Mouse (Mus musculus): ENCODE data around the gene Birc2. TPM values are rescaled to one million over a fixed set of nuclear protein-coding genes. Genes with fewer than 3 reads are reported as not detected.

The Birc2 gene
- 42.8 and 46.6 TPM in 2 replicates for polyA plus RNA-seq (2016; fragmentation: Nextera tagmentation; extraction: Ambion mirVana)

- H3K9ac ChIP-seq (replicated peaks), result peak within 1 kb of the TSS; percentile 85
- H3K27me3 ChIP-seq, result no peaks in the 10 kb centered on the region
- peak within 1 kb of the TSS; percentile 99 for H3K27ac ChIP-seq (replicated peaks)
- H3K36me3 ChIP-seq, result peaks cover 11% of the 10 kb centered on the region
- WGBS, result under 1% methylated on average over 68 of the region's 68 CpGs
- H3K4me3 ChIP-seq, result peak within 1 kb of the TSS; percentile 62
- no peaks in the 10 kb centered on the region for H3K9me3 ChIP-seq
- H3K4me2 ChIP-seq (replicated peaks), result peak within 1 kb of the TSS; percentile 68
- peak; percentile 97 for ATAC-seq (ENCODE audit: low FRiP score, low read depth)
- peaks cover 18% of the 10 kb centered on the region for H3K4me1 ChIP-seq
Measured at GRCm38 (mm10) chr9:7836905-7837805, at the start of gene Birc2. Gene Birc2 (minus strand): TSS chr9:7837064.

GRCm38 (mm10) chr9:7884346-7884745, 47.5 kb upstream of the Birc2 start:
- Histone ChIP-seq H3K27me3 (no peaks in the 10 kb centered on the region), H3K4me1 (no peaks in the 10 kb centered on the region), H3K9me3 (no peaks in the 10 kb centered on the region), H3K27ac (replicated peaks) (no peak overlapping the region), H3K9ac (replicated peaks) (no peak overlapping the region), H3K36me3 (no peaks in the 10 kb centered on the region), H3K4me2 (replicated peaks) (no peak overlapping the region), H3K4me3 (no peak overlapping the region)
- WGBS, result 96% methylated on average over 3 of the region's 3 CpGs
- ATAC-seq (ENCODE audit: low FRiP score, low read depth), result no peak

- ATAC-seq (ENCODE audit: low FRiP score, low read depth), result no peak
- 93% methylated on average over 1 of the region's 1 CpGs for WGBS
Measured at GRCm38 (mm10) chr9:7882304-7882865, 45.5 kb upstream of the Birc2 start.

DNA sequence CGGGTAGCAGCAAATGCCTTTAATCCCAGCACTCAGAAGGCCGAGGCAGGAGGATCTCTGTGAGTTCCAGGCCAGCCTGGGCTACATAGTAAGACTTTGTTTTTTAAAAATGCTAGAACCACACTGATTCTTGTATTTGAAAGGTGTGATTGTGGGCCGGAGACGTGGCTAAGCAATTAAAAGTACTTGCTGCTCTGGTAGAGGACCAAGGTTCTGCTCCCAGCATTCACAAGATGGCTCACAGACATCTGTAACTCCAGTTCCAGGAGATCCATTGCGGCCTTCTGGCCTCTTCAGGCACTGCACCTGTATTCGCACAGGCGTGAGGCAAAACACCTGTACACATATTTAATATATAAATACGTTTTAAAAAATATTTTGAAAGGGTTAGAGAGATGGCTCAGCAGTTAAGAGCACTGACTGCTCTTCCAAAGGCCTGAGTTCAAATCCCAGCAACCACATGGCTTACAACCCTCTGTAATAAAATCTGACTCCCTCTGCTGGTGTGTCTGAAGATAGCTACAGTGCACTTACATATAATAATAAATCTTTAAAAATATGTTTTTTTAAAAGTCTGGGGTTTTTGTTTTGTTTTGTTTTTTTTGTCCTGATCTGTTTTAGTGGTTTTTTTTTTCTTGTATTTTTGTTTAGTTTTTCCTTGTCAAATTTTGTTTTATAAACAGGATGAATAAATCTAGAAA, 36.8 kb upstream of the Birc2 start:
- H3K4me2 ChIP-seq (replicated peaks), result no peak overlapping the region
- H3K4me1 ChIP-seq, result peaks cover 9% of the 10 kb centered on the region
- no peak for ATAC-seq (ENCODE audit: low FRiP score, low read depth)
- no peak overlapping the region for H3K4me3 ChIP-seq
- no peak overlapping the region for H3K9ac ChIP-seq (replicated peaks)
- no peak overlapping the region for H3K27ac ChIP-seq (replicated peaks)
- no peaks in the 10 kb centered on the region for H3K9me3 ChIP-seq
- H3K27me3 ChIP-seq, result peaks cover 18% of the 10 kb centered on the region; the same call in 1 of the 2 replicates
- H3K36me3 ChIP-seq, result no peaks in the 10 kb centered on the region
- 91% methylated on average over 8 of the region's 8 CpGs for WGBS

More at GRCm38 (mm10) chr9:7882304-7882865, 45.5 kb upstream of the Birc2 start:
- Histone ChIP-seq H3K27me3 (no peaks in the 10 kb centered on the region), H3K9ac (replicated peaks) (no peak overlapping the region), H3K4me3 (no peak overlapping the region), H3K36me3 (no peaks in the 10 kb centered on the region), H3K9me3 (no peaks in the 10 kb centered on the region), H3K27ac (replicated peaks) (no peak overlapping the region), H3K4me1 (no peaks in the 10 kb centered on the region), H3K4me2 (replicated peaks) (no peak overlapping the region)

- H3K4me2 ChIP-seq (replicated peaks), result peak within 1 kb of the TSS; percentile 92
- H3K4me1 ChIP-seq, result peaks cover 9% of the 10 kb centered on the region
- H3K27ac ChIP-seq (replicated peaks), result no peak within 1 kb of the TSS
- H3K9ac ChIP-seq (replicated peaks), result peak within 1 kb of the TSS; percentile 57
- H3K36me3 ChIP-seq, result no peaks in the 10 kb centered on the region
- 7% methylated on average over 26 of the region's 26 CpGs for WGBS
- no peaks in the 10 kb centered on the region for H3K9me3 ChIP-seq
- ATAC-seq (ENCODE audit: low FRiP score, low read depth), result peak; percentile 65
- H3K27me3 ChIP-seq, result peaks cover 18% of the 10 kb centered on the region; the same call in 1 of the 2 replicates
- H3K4me3 ChIP-seq, result peak within 1 kb of the TSS; percentile 48
Measured at GRCm38 (mm10) chr9:7872775-7873439, 36.0 kb upstream of the Birc2 start, which contains the start of gene Birc3. Gene Birc3 (minus strand): TSS chr9:7873186.

DNA sequence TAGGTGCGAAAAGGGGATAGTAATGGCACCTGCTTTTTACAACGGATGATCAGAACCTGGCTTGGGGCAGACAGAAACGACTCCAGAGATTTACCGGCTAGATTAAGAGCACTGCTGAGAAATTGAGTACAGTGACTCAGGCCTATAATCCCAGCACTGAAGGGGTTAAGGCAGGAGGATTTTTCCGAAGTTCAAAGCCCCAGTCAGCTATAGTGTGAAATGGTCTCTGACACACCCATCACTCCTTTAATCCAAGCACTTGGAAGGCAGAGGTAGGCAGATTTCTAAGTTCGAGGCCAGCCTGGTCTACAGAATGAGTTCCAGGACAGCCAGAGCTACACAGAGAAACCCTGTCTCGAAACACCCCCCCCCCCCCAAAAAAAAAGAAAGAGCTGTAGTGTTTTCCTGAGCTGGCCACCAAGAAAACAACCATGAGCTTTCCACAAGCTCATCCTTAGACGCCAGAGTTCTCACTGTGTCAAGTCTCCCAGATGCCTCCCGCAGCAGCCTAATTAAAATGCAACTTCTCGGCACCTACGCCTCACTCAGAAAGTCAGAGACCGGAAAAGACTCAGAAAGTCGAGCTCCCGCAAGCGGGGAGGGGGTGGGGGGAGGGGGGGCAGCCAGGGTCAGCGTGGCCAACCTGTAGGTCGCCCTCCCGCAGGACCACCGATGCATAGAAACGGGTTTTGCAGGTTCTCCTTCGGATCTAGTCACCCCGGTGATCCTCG, 35.3 kb upstream of the Birc2 start:
- H3K9ac ChIP-seq (replicated peaks), result peak overlapping the region; percentile 57
- peaks cover 9% of the 10 kb centered on the region for H3K4me1 ChIP-seq
- H3K27ac ChIP-seq (replicated peaks), result no peak overlapping the region
- peak; percentile 32 for ATAC-seq (ENCODE audit: low FRiP score, low read depth)
- H3K4me3 ChIP-seq, result peak overlapping the region; percentile 48
- H3K27me3 ChIP-seq, result peaks cover 18% of the 10 kb centered on the region; the same call in 1 of the 2 replicates
- no peaks in the 10 kb centered on the region for H3K36me3 ChIP-seq
- 16% methylated on average over 23 of the region's 23 CpGs for WGBS
- H3K9me3 ChIP-seq, result no peaks in the 10 kb centered on the region
- H3K4me2 ChIP-seq (replicated peaks), result peak overlapping the region; percentile 92

DNA sequence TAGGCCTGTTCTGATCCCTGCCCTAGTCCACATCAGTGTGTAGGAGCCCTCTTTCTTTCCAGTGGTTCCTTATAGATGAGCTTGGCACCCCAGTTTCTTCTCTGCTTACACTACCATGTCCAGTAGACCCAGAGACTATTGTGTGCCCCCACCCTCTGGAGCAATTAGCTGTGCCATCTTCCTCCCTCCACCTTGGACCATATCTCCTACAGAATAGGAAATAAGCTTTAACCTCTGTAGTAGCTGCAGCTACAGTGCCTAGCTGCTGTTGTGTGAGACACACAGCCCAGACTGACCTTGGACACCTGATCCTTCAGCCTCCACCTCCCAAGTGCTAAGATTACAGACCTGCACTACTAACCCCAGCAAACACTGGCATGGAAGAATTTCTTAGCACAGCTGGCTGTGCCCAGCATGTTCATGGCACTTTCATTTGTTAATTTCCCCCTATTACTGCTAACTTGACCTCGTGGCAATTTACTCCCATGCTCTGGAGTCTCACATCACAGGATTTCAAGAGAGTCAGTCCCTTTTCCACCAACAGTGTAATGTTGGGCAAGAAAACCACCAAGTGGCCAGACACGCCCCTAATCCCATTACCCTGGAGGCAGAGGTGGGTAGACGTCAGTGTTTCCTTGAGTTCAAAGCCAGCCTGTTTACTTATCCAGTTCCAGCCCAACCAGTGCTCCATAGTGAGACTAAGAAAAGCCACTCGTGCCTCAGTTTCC, 34.6 kb upstream of the Birc2 start:
- H3K27me3 ChIP-seq, result peaks cover 18% of the 10 kb centered on the region; the same call in 1 of the 2 replicates
- no peak for ATAC-seq (ENCODE audit: low FRiP score, low read depth)
- 62% methylated on average over 4 of the region's 4 CpGs for WGBS

GRCm38 (mm10) chr9:7870556-7871315, 33.9 kb upstream of the Birc2 start:
- no peak overlapping the region for H3K4me3 ChIP-seq
- ATAC-seq (ENCODE audit: low FRiP score, low read depth), result no peak
- peaks cover 18% of the 10 kb centered on the region; the same call in 1 of the 2 replicates for H3K27me3 ChIP-seq
- H3K27ac ChIP-seq (replicated peaks), result no peak overlapping the region
- H3K4me2 ChIP-seq (replicated peaks), result no peak overlapping the region
- WGBS, result 88% methylated on average over 10 of the region's 10 CpGs
- H3K4me1 ChIP-seq, result peaks cover 9% of the 10 kb centered on the region
- no peaks in the 10 kb centered on the region for H3K36me3 ChIP-seq
- no peaks in the 10 kb centered on the region for H3K9me3 ChIP-seq
- H3K9ac ChIP-seq (replicated peaks), result no peak overlapping the region

More for the DNA sequence above, 34.6 kb upstream of the Birc2 start:
- H3K27ac ChIP-seq (replicated peaks), result no peak overlapping the region
- peaks cover 9% of the 10 kb centered on the region for H3K4me1 ChIP-seq
- H3K9me3 ChIP-seq, result no peaks in the 10 kb centered on the region
- no peak overlapping the region for H3K4me3 ChIP-seq
- no peak overlapping the region for H3K9ac ChIP-seq (replicated peaks)
- H3K4me2 ChIP-seq (replicated peaks), result no peak overlapping the region
- H3K36me3 ChIP-seq, result no peaks in the 10 kb centered on the region

DNA sequence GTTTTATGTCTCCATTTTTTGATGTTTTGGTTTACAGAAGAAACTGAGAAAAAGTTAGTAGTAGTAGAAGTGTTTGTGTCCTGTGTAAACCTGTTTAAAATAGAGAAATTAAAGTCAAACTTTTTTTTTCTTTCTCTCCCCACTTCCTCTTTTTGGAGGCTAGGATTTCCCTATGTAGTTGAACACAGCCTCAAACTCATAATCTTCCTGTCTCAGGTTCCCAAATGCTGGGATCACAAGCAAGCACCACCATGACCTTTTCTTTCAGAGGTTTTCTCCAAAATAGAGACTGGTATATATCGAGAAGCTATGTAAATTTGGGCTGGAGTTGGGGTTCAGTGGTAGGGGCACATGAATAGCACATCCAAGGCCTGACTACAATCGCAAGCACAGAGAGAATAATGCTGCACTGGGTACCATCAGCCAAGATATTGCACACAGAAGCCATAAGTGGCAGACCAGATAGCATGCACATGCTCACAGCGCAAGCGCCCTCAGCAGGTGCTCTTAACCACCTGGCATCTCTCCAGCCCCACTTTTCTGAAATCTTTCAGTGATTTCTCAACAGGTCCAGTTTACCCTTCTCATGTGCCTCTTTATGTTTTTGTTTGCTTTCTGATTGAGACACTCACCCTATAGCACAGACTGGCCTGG, 32.1 kb upstream of the Birc2 start:
- 93% methylated on average over 4 of the region's 4 CpGs for WGBS
- ATAC-seq (ENCODE audit: low FRiP score, low read depth), result no peak

More for the DNA sequence above, 32.1 kb upstream of the Birc2 start:
- Histone ChIP-seq H3K4me3 (no peak overlapping the region), H3K27ac (replicated peaks) (no peak overlapping the region), H3K9me3 (no peaks in the 10 kb centered on the region), H3K36me3 (no peaks in the 10 kb centered on the region), H3K9ac (replicated peaks) (no peak overlapping the region), H3K4me2 (replicated peaks) (no peak overlapping the region), H3K27me3 (peaks cover 18% of the 10 kb centered on the region; the same call in 1 of the 2 replicates), H3K4me1 (peaks cover 9% of the 10 kb centered on the region)
